Mouse (Mus musculus): ENCODE data around the gene Unc13d. TPM values are rescaled to one million over a fixed set of nuclear protein-coding genes. Genes with fewer than 3 reads are reported as not detected.

Gene Unc13d
- polyA plus RNA-seq, 1 experiment: 56.4 TPM

- TF ChIP-seq CTCF (IDR thresholded peaks at IDR 0.05; ENCODE audit: insufficient read depth, low read length) (no peak), POLR2A (IDR thresholded peaks at IDR 0.05; ENCODE audit: borderline replicate concordance, extremely low read depth, low read depth, low read length) (peak; percentile 30; the same call in 1 of the 2 replicates)
- WGBS: under 1% methylated on average over 67 of the region's 70 CpGs
- peaks cover 9% of the 10 kb centered on the region; the same call in 1 of the 2 replicates for H3K4me1 ChIP-seq (ENCODE audit: control insufficient read depth, insufficient read depth, low read length)
- no peak for DNase-seq
- H3K4me3 ChIP-seq (replicated peaks; ENCODE audit: extremely low read depth, low read depth, low read length): peak overlapping the region; percentile 81
Measured at GRCm38 (mm10) chr11:116109441-116110081, 31.8 kb upstream of the Unc13d start.

- H3K4me1 ChIP-seq (ENCODE audit: control insufficient read depth, insufficient read depth, low read length): peaks cover 14% of the 10 kb centered on the region; the same call in 1 of the 2 replicates
- WGBS: 8% methylated on average over 22 of the region's 23 CpGs
- peak overlapping the region; percentile 48 for H3K4me3 ChIP-seq (replicated peaks; ENCODE audit: extremely low read depth, low read depth, low read length)
- DNase-seq: no peak
- TF ChIP-seq POLR2A (IDR thresholded peaks at IDR 0.05; ENCODE audit: borderline replicate concordance, extremely low read depth, low read depth, low read length): peak; percentile 65; the same call in 1 of the 2 replicates
- no peak for TF ChIP-seq CTCF (IDR thresholded peaks at IDR 0.05; ENCODE audit: insufficient read depth, low read length)
Measured at GRCm38 (mm10) chr11:116108464-116109137, 30.8 kb upstream of the Unc13d start.

GRCm38 (mm10) chr11:116107777-116108285, 30.1 kb upstream of the Unc13d start:
- no peak overlapping the region for H3K4me3 ChIP-seq (replicated peaks; ENCODE audit: extremely low read depth, low read depth, low read length)
- TF ChIP-seq CTCF (IDR thresholded peaks at IDR 0.05; ENCODE audit: insufficient read depth, low read length): no peak
- no peak for TF ChIP-seq POLR2A (IDR thresholded peaks at IDR 0.05; ENCODE audit: borderline replicate concordance, extremely low read depth, low read depth, low read length)
- H3K4me1 ChIP-seq (ENCODE audit: control insufficient read depth, insufficient read depth, low read length): peaks cover 14% of the 10 kb centered on the region
- DNase-seq: no peak
- 63% methylated on average over 19 of the region's 19 CpGs for WGBS

DNA sequence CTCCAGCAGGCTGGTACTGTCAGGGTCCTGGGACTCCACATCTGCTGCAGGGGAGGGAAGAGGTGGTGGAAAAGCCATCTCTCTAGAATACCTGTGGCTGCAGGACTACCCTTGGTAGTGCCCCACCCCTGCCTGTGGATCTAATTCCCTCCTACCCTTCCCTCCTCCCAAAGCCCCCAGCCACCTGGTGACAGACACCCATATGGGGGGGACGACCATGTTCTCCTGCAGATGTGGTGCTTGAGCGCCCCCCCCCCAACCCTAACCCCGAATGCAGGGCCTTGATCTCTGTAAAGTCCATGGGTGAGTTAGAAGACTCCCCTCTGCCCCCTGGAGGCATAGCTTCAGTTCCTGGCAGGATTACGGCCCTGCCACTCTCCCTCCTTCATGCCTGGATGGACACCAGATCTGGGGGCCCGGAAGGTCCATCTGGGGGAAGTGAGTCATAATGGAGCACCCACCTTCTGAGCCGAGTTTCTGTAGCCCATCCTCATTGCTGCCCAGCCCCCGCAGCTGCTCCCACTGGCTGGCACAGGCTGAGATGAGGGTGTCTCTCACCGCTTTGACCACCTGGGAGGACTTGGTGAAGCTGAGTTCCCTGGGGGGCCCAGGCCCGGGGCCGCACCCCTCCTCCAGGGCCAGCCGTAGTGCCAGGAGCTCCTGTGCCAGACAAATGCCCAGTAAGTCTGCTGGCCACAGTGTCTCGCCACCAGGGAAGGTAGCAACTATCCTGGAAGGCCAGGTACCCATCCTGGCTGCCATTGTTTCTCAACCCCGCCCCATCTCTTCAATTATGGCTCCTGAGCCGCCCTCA, 29.4 kb upstream of the Unc13d start:
- no peak overlapping the region for H3K4me3 ChIP-seq (replicated peaks; ENCODE audit: extremely low read depth, low read depth, low read length)
- peaks cover 14% of the 10 kb centered on the region for H3K4me1 ChIP-seq (ENCODE audit: control insufficient read depth, insufficient read depth, low read length)
- DNase-seq: no peak
- WGBS: 60% methylated on average over 14 of the region's 14 CpGs
- no peak for TF ChIP-seq CTCF (IDR thresholded peaks at IDR 0.05; ENCODE audit: insufficient read depth, low read length)
- TF ChIP-seq POLR2A (IDR thresholded peaks at IDR 0.05; ENCODE audit: borderline replicate concordance, extremely low read depth, low read depth, low read length): no peak

GRCm38 (mm10) chr11:116106154-116106962, 28.6 kb upstream of the Unc13d start:
- no peak overlapping the region for H3K4me3 ChIP-seq (replicated peaks; ENCODE audit: extremely low read depth, low read depth, low read length)
- peaks cover 21% of the 10 kb centered on the region for H3K4me1 ChIP-seq (ENCODE audit: control insufficient read depth, insufficient read depth, low read length)

DNA sequence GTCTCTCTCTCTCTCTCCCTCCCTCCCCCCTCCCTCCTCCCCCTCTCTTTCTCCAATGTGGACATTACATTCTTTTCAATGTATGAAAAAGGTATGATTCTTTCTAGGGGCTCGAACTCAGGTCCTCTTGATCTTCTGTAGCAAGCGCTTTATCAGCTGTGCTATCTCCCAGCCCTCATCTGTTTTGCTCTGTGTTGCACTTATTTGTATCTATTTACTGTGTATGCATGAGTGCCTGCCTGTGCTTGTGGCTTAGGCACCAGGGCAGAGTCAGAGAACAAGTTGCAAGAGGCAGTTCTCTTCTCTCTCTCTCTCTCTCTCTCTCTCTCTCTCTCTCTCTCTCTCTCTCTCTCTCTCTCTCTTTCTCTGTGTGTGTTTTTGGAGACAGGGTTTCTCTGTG, 27.3 kb upstream of the Unc13d start:
- WGBS: 77% methylated on average over 2 of the region's 2 CpGs
- no peak for TF ChIP-seq POLR2A (IDR thresholded peaks at IDR 0.05; ENCODE audit: borderline replicate concordance, extremely low read depth, low read depth, low read length)
- no peak for TF ChIP-seq CTCF (IDR thresholded peaks at IDR 0.05; ENCODE audit: insufficient read depth, low read length)
- H3K4me1 ChIP-seq (ENCODE audit: control insufficient read depth, insufficient read depth, low read length): peaks cover 29% of the 10 kb centered on the region
- DNase-seq: no peak
- no peak overlapping the region for H3K4me3 ChIP-seq (replicated peaks; ENCODE audit: extremely low read depth, low read depth, low read length)

More at GRCm38 (mm10) chr11:116106154-116106962, 28.6 kb upstream of the Unc13d start:
- TF ChIP-seq POLR2A (IDR thresholded peaks at IDR 0.05; ENCODE audit: borderline replicate concordance, extremely low read depth, low read depth, low read length): no peak
- TF ChIP-seq CTCF (IDR thresholded peaks at IDR 0.05; ENCODE audit: insufficient read depth, low read length): no peak
- no peak for DNase-seq
- 71% methylated on average over 32 of the region's 32 CpGs for WGBS

- peaks cover 29% of the 10 kb centered on the region for H3K4me1 ChIP-seq (ENCODE audit: control insufficient read depth, insufficient read depth, low read length)
- H3K4me3 ChIP-seq (replicated peaks; ENCODE audit: extremely low read depth, low read depth, low read length): no peak overlapping the region
- no peak for TF ChIP-seq POLR2A (IDR thresholded peaks at IDR 0.05; ENCODE audit: borderline replicate concordance, extremely low read depth, low read depth, low read length)
- TF ChIP-seq CTCF (IDR thresholded peaks at IDR 0.05; ENCODE audit: insufficient read depth, low read length): no peak
- WGBS: 27% methylated on average over 14 of the region's 14 CpGs
- DNase-seq: no peak
Measured at GRCm38 (mm10) chr11:116104006-116104646, 26.4 kb upstream of the Unc13d start.

- 29% methylated on average over 12 of the region's 12 CpGs for WGBS
- Histone ChIP-seq H3K4me1 (ENCODE audit: control insufficient read depth, insufficient read depth, low read length) (peaks cover 27% of the 10 kb centered on the region), H3K4me3 (replicated peaks; ENCODE audit: extremely low read depth, low read depth, low read length) (no peak overlapping the region)
- DNase-seq: no peak
- TF ChIP-seq POLR2A (IDR thresholded peaks at IDR 0.05; ENCODE audit: borderline replicate concordance, extremely low read depth, low read depth, low read length) (no peak), CTCF (IDR thresholded peaks at IDR 0.05; ENCODE audit: insufficient read depth, low read length) (no peak)
Measured at GRCm38 (mm10) chr11:116103572-116103971, 25.8 kb upstream of the Unc13d start.

All from lung, adult 2 months (tissue).